Mouse (Mus musculus): ENCODE measurements around the gene Ppil1.

Gene Ppil1

GRCm38 (mm10) chr17:29263840-29264633 lies at the start of gene Ppil1:
Gene Ppil1, minus strand, starts transcription at chr17:29264186.
- DNase-seq: peak; percentile 89

- DNase-seq: peak; percentile 50
These were observed 49.3 kb upstream of the Ppil1 start for GRCm38 (mm10) chr17:29313300-29313699.

DNA sequence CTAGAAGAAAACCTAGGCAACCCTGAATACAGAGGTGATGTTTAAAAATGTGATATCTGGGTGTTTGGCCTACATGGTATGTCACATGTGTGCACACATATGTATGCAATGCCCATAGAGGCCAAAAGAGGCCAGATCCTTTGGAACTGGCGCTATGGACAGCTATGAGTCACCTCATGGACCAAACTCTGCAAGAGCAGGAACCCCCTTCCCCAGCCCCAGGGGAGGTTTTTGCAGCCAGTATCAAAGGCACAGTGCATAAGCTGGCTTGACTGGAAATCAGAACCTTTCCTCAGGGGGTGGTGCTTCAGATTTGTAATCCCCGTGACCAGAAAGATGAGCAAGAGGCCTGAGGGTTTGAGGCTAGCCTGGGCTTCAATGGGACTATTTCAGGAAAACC lies 48.1 kb upstream of the Ppil1 start:
- DNase-seq: no peak

- no peak for DNase-seq
These were observed 47.6 kb upstream of the Ppil1 start for GRCm38 (mm10) chr17:29311602-29312001.

DNA sequence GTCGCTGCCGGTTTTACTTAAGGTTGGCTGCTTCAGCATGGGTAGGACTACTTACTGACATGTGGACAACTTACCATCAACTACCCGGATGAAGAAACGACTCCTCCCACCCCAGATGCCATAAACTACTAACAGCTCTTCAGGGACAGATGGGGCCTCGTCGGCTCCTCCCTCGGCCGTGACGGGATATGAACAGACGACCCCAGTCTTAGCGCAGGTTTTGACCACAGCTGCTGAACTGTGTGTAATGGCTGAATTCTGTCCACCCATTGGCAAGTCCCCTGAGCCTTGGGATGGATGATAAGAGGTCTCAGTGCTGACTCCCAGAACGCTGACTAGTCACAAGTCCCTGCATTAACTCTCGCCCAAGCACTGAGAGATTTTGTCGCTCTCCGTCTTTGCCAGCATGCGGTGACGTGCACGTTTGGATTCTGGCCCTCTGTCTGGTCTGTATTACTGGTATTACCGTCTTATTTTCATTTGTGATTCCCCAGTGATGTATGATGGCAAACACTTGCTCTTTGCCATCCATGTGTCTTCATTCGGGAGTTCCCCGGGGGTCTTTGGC lies 46.2 kb upstream of the Ppil1 start:
- DNase-seq: no peak

GRCm38 (mm10) chr17:29305871-29306270 lies 41.9 kb upstream of the Ppil1 start:
- DNase-seq: peak; percentile 39

GRCm38 (mm10) chr17:29305058-29305806 lies 41.2 kb upstream of the Ppil1 start:
- DNase-seq: peak; percentile 22

GRCm38 (mm10) chr17:29304376-29305057 lies 40.5 kb upstream of the Ppil1 start:
- DNase-seq: peak; percentile 55

GRCm38 (mm10) chr17:29303856-29304255 lies 39.9 kb upstream of the Ppil1 start:
- peak; percentile 35 for DNase-seq

- peak; percentile 79 for DNase-seq
These were observed 39.1 kb upstream of the Ppil1 start for GRCm38 (mm10) chr17:29303087-29303486.

GRCm38 (mm10) chr17:29302149-29302548 lies 38.2 kb upstream of the Ppil1 start:
- no peak for DNase-seq

DNA sequence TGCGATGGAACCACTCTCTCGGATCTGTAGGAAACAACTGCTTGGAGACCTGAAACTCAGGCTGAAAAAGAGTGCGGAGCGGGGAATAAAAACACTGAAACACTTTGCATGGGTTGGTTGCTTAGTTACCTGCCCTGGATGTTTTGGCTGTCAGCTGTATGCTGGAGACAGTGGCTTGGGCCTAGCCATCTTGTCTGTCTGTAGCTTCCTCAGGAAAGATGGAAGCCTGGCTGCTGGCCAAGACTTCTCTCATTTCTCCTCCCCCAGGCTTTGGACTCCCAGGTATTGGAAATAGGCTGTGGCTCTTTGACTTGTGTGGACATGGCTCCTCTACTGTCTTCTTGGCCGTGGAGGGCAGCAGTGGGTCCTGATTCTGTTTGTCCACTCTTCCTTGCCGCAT lies 37.4 kb upstream of the Ppil1 start:
- no peak for DNase-seq

DNA sequence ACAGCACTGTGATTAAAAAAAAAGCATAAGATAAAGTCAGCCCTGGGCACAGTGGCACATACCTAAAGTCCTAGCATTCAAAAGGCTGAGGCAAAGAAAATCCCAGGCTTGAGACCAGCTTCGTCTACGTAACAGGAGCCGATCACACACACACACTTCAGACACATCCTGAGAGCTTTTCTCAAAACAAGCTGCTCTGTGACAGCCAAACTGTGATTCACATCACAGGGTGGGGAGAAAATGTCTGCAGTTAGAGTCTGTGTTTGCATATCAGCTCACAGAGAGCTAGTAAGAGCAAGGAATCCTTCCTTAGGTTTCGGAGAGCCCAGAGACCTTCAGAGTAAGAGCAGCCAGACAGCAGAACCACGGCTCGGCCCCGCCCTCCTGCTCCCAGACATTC lies 36.9 kb upstream of the Ppil1 start:
- no peak for DNase-seq

- DNase-seq: no peak
These were observed 35.3 kb upstream of the Ppil1 start for GRCm38 (mm10) chr17:29299282-29299681.

DNA sequence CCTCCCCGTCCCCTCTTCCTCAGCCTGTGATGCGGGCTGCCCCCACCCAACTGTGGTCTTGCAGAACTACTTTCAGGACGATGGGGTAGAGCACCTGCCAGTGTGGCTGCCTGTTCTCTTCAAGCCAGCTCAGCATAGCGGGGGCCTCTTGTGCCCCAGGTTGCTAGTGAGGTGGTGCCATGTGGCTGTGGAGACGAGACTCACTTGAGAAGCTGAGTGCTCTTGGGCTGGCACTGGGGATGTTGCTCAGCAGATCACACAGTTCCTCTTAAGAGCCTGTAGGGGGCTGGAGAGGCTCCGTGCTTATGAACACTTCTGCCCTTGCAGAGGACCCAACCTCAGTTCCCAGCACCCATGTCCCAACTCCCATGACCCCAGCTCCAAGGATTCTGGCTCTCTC lies 33.8 kb upstream of the Ppil1 start:
- peak; percentile 39 for DNase-seq

DNA sequence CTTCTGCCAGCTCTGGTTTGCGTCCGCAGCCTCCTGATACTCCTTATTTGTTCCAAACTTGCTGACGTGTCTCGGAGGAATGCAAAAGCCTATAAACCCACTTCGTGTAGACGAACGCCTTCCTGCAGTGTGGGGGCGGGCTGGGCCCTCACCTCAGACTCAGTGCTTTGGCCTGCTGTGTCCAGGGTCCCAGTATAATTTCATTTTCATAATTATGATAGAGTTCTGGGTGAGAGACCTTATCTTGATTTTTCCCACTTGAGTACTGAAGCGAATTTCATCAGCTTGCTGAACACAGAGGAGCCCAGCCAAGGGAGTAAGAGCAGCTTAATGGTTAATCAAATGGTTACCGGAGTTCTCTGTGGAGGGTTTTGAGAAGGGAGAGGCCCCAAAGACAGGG lies 33.3 kb upstream of the Ppil1 start:
- DNase-seq: no peak

GRCm38 (mm10) chr17:29295835-29296234 lies 31.8 kb upstream of the Ppil1 start:
- no peak for DNase-seq

DNA sequence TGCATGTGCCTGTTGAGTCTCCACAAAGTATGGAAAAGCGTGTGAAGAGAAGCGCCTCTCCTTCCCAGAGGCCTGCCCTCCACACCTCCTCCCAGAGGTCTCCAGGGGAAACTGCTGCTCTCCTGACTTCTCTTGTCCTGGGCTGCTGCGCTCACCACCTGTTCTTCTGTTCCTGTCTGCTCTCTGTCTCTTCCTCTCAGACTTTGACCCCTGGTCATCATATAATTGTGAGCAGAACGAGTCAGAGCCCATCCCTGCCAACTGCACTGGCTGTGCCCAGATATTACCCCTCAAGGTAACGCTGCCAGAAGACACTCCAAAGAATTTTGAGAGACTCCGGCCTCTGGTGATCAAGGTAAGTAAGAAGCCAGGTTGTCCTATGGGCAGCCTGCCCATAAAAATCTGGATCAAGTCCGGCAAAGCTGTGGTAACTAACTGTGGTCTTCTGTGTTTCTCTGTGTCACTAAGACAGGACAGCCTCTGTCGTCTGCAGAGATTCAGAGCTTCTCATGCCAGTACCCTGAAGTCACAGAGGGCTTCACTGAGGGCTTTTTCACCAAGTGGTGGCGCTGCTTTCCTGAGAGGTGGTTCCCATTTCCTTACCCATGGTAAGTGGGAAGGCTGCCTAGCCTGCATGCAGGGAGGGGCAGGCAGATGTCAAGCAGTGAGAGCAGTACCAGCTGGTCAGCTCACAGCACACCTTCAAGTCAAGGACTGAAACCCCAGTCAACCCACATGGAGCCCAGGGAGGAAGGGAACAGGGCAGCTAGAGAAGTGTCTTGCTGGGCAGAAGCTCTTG lies 30.0 kb upstream of the Ppil1 start:
- DNase-seq: no peak

- DNase-seq: no peak
These were observed 29.0 kb upstream of the Ppil1 start for GRCm38 (mm10) chr17:29292996-29293395.

GRCm38 (mm10) chr17:29291793-29292192 lies 27.8 kb upstream of the Ppil1 start:
- no peak for DNase-seq

DNA sequence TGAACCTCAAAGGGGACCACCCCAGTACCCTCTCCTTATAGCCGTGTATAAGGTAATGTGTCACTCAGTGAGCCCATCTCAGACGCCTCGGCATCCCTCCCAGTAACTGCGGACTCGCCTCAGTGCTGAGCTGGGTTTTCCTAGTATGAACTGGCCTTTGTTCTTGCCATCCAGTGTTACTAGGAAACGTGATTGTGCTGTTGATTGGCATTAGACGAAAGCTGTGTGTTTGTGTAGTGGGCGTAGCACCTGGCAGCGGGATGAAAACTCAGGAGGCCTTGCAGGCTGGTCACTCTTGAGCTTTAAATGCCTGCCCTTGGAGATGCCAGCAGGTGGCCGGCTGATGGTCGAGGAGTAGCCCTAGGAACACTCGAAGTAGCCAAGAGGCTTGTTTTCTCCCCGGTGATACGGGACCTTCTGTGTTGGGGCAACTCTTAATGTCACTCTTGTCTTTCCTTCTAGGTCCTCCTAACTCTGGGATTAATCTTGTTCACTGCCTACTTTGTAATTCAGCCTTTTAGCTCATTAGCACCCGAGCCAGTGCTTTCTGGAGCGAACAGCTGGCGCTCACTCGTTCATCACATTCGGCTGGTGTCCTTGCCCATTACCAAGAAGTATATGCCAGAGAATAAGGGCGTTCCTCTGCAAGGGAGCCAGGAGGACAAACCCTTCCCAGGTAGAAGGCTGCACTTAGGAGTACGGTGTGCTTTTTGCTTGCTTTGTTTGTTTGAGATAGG lies 18.4 kb upstream of the Ppil1 start:
- DNase-seq: no peak

GRCm38 (mm10) chr17:29281541-29281940 lies 17.6 kb upstream of the Ppil1 start:
- no peak for DNase-seq

All from thymus, postnatal 4 days (tissue).